Mouse (Mus musculus) heart, embryonic 14.5 days (tissue): ENCODE data around the gene Wdr6. TPM values are rescaled to one million over a fixed set of nuclear protein-coding genes. Genes with fewer than 3 reads are reported as not detected.
"Not testable (repeated sequence)": the region's sequence is repeated elsewhere in the genome, so short reads cannot be mapped to it uniquely, and the experiment has no call there.

Experiments used
- ATAC-seq: fragments of 200-750 bp; cut with Nextera tagmentation; 2 replicates; pipeline ENCODE4 v1.8.0; 2017; ENCODE audit warnings: low read depth, moderate TSS enrichment; ENCODE audit not compliant: insufficient number of reproducible peaks, insufficient read depth, low FRiP score
- H3K27ac ChIP-seq, 2 experiments: fragments of 200-500 bp in 1 of 2; fragments of 300-500 bp in 1 of 2; sonication (generic) in 1 of 2; replicated peaks in 1 of 2; 2 replicates each; pipeline ENCODE4 v1.5.1; 2012 to 2014; ENCODE audit warnings: low read depth in 2 of 2, low read length in 2 of 2, control low read depth in 1 of 2, mild to moderate bottlenecking in 1 of 2, mixed read lengths in 1 of 2; ENCODE audit not compliant: control insufficient read depth in 1 of 2, insufficient read depth in 1 of 2
- H3K27me3 ChIP-seq: fragments of 300-500 bp; sonication (generic); 2 replicates; pipeline ENCODE4 v1.6.1; 2014; ENCODE audit warnings: mild to moderate bottlenecking, low read length, control low read depth; ENCODE audit not compliant: control insufficient read depth, insufficient read depth
- H3K36me3 ChIP-seq: fragments of 300-500 bp; sonication (generic); 2 replicates; pipeline ENCODE4 v1.6.1; 2014; ENCODE audit warnings: mild to moderate bottlenecking, control low read depth, low read length, mixed read lengths; ENCODE audit not compliant: control insufficient read depth, insufficient read depth
- H3K4me1 ChIP-seq, 2 experiments: fragments of 200-500 bp in 1 of 2; fragments of 300-500 bp in 1 of 2; sonication (generic) in 1 of 2; 2 replicates each; pipeline ENCODE4 v1.6.1; 2012 to 2014; ENCODE audit warnings: low read length in 2 of 2, control low read depth in 1 of 2, mixed read lengths in 1 of 2; ENCODE audit not compliant: control insufficient read depth in 2 of 2, insufficient read depth in 2 of 2
- H3K4me2 ChIP-seq: fragments of 300-500 bp; sonication (generic); 2 replicates; pipeline ENCODE4 v1.6.1; 2014; ENCODE audit warnings: mild to moderate bottlenecking, low read length
- H3K4me3 ChIP-seq, 2 experiments: fragments of 200-500 bp in 1 of 2; fragments of 300-500 bp in 1 of 2; sonication (generic) in 1 of 2; 2 replicates each; pipeline ENCODE4 v1.5.1; 2012 to 2014; ENCODE audit warnings: low read length in 2 of 2, mild to moderate bottlenecking in 2 of 2, control low read depth in 1 of 2, low read depth in 1 of 2, moderate library complexity in 1 of 2; ENCODE audit not compliant: control insufficient read depth in 1 of 2, insufficient read depth in 1 of 2
- H3K9ac ChIP-seq: fragments of 300-500 bp; sonication (generic); 2 replicates; pipeline ENCODE4 v1.6.1; 2014; ENCODE audit warnings: mild to moderate bottlenecking, low read length
- H3K9me3 ChIP-seq: fragments of 300-500 bp; sonication (generic); 2 replicates; pipeline ENCODE4 v1.6.1; 2016; ENCODE audit warnings: low read length, control low read depth; ENCODE audit not compliant: control insufficient read depth
- WGBS: fragments of 180-500 bp; shearing (Covaris S2); extraction: QIAGEN DNeasy Blood & Tissue Kit; methylation state at CpG from one replicate; pipeline ENCODE4 v1.1.7; 2014; 5-methylcytosine and 5-hydroxymethylcytosine counted together
- polyA plus RNA-seq: library from polyadenylated mRNA; unstranded; fragments of >200 nt; fragmentation: Nextera tagmentation; extraction: Ambion mirVana; gene quantifications from 2 replicates; pipeline ENCODE4 v1.2.1, GENCODE M21; 2014

Gene Wdr6
- polyA plus RNA-seq = 39.8 and 46.9 TPM in 2 replicates

- H3K27ac ChIP-seq = peak within 1 kb of the TSS; percentile 92 to 94
- H3K4me1 ChIP-seq = peaks cover 32 to 43% of the 10 kb centered on the region in 2 experiments
- H3K36me3 ChIP-seq = peaks cover 50% of the 10 kb centered on the region
- peak; percentile 95 for ATAC-seq
- H3K4me3 ChIP-seq = peak within 1 kb of the TSS; percentile 73 to 93
- peak within 1 kb of the TSS; percentile 66 for H3K4me2 ChIP-seq
- peak within 1 kb of the TSS; percentile 91 for H3K9ac ChIP-seq
- WGBS = 7% methylated on average over 51 of the region's 51 CpGs
- no peaks in the 10 kb centered on the region for H3K9me3 ChIP-seq
- no peaks in the 10 kb centered on the region for H3K27me3 ChIP-seq
Measured at GRCm38 (mm10) chr9:108578545-108579343, at the start of gene Wdr6. Gene Wdr6 (minus strand): TSS chr9:108578739.

GRCm38 (mm10) chr9:108628141-108628540, 49.6 kb upstream of the Wdr6 start:
- peaks cover 2 to 37% of the 10 kb centered on the region in 2 experiments; a peak in 3 of 4 replicates for H3K4me1 ChIP-seq

GRCm38 (mm10) chr9:108626498-108626897, 48.0 kb upstream of the Wdr6 start:
- H3K9me3 ChIP-seq = no peaks in the 10 kb centered on the region
- peaks cover 27% of the 10 kb centered on the region for H3K36me3 ChIP-seq
- H3K4me1 ChIP-seq = peaks cover 2 to 23% of the 10 kb centered on the region in 2 experiments; a peak in 3 of 4 replicates
- ATAC-seq = peak; percentile 91
- H3K4me3 ChIP-seq = no peak overlapping the region
- no peak overlapping the region for H3K4me2 ChIP-seq
- 27% methylated on average over 2 of the region's 2 CpGs for WGBS
- peak overlapping the region; percentile 84 to 94 for H3K27ac ChIP-seq
- H3K9ac ChIP-seq = no peak overlapping the region
- no peaks in the 10 kb centered on the region for H3K27me3 ChIP-seq

More at GRCm38 (mm10) chr9:108628141-108628540, 49.6 kb upstream of the Wdr6 start:
- Histone ChIP-seq H3K4me3 (no peak overlapping the region), H3K27me3 (no peaks in the 10 kb centered on the region), H3K9ac (no peak overlapping the region), H3K27ac (peak overlapping the region in 1 of 2 experiments; percentile 94; a peak in 2 of 4 replicates), H3K4me2 (no peak overlapping the region), H3K9me3 (no peaks in the 10 kb centered on the region), H3K36me3 (peaks cover 29% of the 10 kb centered on the region)
- no peak for ATAC-seq
- WGBS = 67% methylated on average over 4 of the region's 4 CpGs

GRCm38 (mm10) chr9:108617301-108617700, 38.8 kb upstream of the Wdr6 start:
- Histone ChIP-seq H3K27me3 (no peaks in the 10 kb centered on the region), H3K4me3 (no peak overlapping the region), H3K4me2 (no peak overlapping the region), H3K36me3 (peaks cover 91% of the 10 kb centered on the region), H3K27ac (no peak overlapping the region), H3K9ac (no peak overlapping the region), H3K9me3 (no peaks in the 10 kb centered on the region), H3K4me1 (no peaks in the 10 kb centered on the region)
- ATAC-seq = no peak
- WGBS = 79% methylated on average over 1 of the region's 1 CpGs

- Histone ChIP-seq H3K4me1 (no peaks in the 10 kb centered on the region), H3K4me3 (no peak overlapping the region), H3K9ac (no peak overlapping the region), H3K9me3 (no peaks in the 10 kb centered on the region), H3K27me3 (no peaks in the 10 kb centered on the region), H3K36me3 (peaks cover 100% of the 10 kb centered on the region), H3K4me2 (no peak overlapping the region), H3K27ac (no peak overlapping the region)
- 91% methylated on average over 10 of the region's 10 CpGs for WGBS
- no peak for ATAC-seq
Measured at GRCm38 (mm10) chr9:108611488-108611887, 32.9 kb upstream of the Wdr6 start.

GRCm38 (mm10) chr9:108608889-108609288, 30.4 kb upstream of the Wdr6 start:
- Histone ChIP-seq H3K9me3 (no peaks in the 10 kb centered on the region), H3K4me3 (no peak overlapping the region), H3K9ac (no peak overlapping the region), H3K27ac (no peak overlapping the region), H3K27me3 (no peaks in the 10 kb centered on the region), H3K4me1 (peaks cover 3 to 9% of the 10 kb centered on the region in 2 experiments; a peak in 1 of 4 replicates), H3K36me3 (peaks cover 96% of the 10 kb centered on the region), H3K4me2 (no peak overlapping the region)
- WGBS = 75% methylated on average over 4 of the region's 4 CpGs
- ATAC-seq = no peak

GRCm38 (mm10) chr9:108607929-108608328, 29.4 kb upstream of the Wdr6 start:
- not testable (repeated sequence) for H3K4me2 ChIP-seq, ATAC-seq, H3K27ac ChIP-seq, H3K27me3 ChIP-seq, H3K9ac ChIP-seq, H3K9me3 ChIP-seq, H3K4me3 ChIP-seq
- WGBS = 84% methylated on average over 5 of the region's 5 CpGs
- peaks cover 5 to 10% of the 10 kb centered on the region in 2 experiments; a peak in 1 of 4 replicates for H3K4me1 ChIP-seq
- H3K36me3 ChIP-seq = peaks cover 96% of the 10 kb centered on the region
